Mouse (Mus musculus) spleen, embryonic (tissue): ENCODE measurements around the gene E130218I03Rik.

Experiments
- CTCF ChIA-PET: fragments of 350-600 bp; sonication (Branson Sonifier 250); formaldehyde crosslinking; loops from one replicate; lab custom pipeline; 2022; lab: Charles Lee

Gene E130218I03Rik

GRCm38 (mm10) chr4:134284942-134285341 is 41.5 kb downstream of the E130218I03Rik start:
- CTCF ChIA-PET = interaction anchor here (0.7 kb wide), 1 partner anchor 533 kb away, joined by 3 read pairs; no protein-coding TSS in a partner anchor

GRCm38 (mm10) chr4:134286226-134287167 is 43.0 kb downstream of the E130218I03Rik start:
- CTCF ChIA-PET = interaction anchor here (0.6 to 0.7 kb wide), 2 partner anchors 251 to 331 kb away, joined by 3 to 5 read pairs; no protein-coding TSS in a partner anchor

GRCm38 (mm10) chr4:134287168-134287564 is 43.7 kb downstream of the E130218I03Rik start:
- CTCF ChIA-PET = no interaction called here

- CTCF ChIA-PET = interaction anchor here (0.6 kb wide), 1 partner anchor 99 kb away, joined by 3 read pairs; no protein-coding TSS in a partner anchor
Measured at GRCm38 (mm10) chr4:134287575-134288025, 44.1 kb downstream of the E130218I03Rik start, which contains the start of gene Pdik1l. Gene Pdik1l (minus strand): TSS chr4:134287895.

GRCm38 (mm10) chr4:134288397-134289256 is 45.2 kb downstream of the E130218I03Rik start:
- CTCF ChIA-PET = interaction anchor here (0.6 to 0.7 kb wide), 2 partner anchors 100 to 277 kb away, joined by 3 read pairs; no protein-coding TSS in a partner anchor

DNA sequence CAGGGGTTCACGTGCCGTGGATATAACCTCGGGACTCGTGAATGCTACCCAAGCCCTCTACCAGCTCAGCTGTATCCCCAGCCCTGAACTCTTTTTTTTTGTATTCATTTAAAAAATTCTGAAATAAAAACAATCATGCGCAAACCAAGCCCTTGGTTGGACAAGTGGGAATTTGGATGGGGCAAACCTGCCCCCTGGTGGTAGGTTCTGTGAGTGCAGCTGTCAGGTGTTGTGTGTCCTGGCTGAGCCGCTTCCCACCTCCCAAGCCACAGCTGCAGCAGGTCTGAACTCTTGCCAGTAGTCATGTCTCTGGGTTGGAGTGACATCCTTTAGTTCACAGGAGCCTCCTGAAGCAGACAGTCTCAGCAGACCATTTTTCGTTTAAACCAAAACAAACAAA is 48.6 kb downstream of the E130218I03Rik start:
- CTCF ChIA-PET = interaction anchor here (0.5 to 1.2 kb wide), 3 partner anchors 20 to 257 kb away, joined by 3 to 5 read pairs (median 3); no protein-coding TSS in a partner anchor

GRCm38 (mm10) chr4:134293061-134293691 is 49.7 kb downstream of the E130218I03Rik start:
- CTCF ChIA-PET = interaction anchor here (0.5 to 1.2 kb wide), 3 partner anchors 19 to 467 kb away, joined by 3 to 9 read pairs (median 7); no protein-coding TSS in a partner anchor

DNA sequence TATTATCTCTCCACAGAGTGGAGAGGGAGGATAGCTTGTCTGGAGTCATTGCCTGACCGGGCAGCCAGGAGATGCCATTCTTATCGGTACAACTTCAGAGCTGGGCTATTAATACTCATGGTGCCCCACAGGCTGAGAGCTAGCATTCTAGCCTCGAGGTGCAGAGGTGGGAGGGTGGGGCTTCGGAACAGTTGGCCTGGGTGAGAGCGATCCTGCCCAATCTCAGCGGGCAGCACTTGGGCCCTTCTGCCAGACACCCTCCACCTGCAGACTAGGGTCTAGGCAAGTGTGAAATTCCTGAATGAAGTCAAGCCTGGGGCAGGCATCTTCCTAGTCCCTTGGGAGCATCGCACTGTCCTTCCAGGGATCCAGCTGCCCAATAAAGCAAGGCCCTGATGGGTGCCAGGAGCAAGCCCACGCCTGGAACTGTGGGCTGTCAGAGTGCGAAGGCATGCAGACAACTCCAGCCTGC is 50.3 kb downstream of the E130218I03Rik start:
- CTCF ChIA-PET = interaction anchor here (0.6 kb wide), 1 partner anchor 100 kb away, joined by 7 read pairs; no protein-coding TSS in a partner anchor
